Mouse (Mus musculus) kidney, embryonic 16.5 days (tissue): ENCODE data around the gene Hbs1l. TPM values are rescaled to one million over a fixed set of nuclear protein-coding genes. Genes with fewer than 3 reads are reported as not detected.

ENCODE experiments used
- ATAC-seq: fragments of 200-750 bp; cut with Nextera tagmentation; 2 replicates; pipeline ENCODE4 v1.8.0; 2017; ENCODE audit warnings: moderate TSS enrichment; ENCODE audit not compliant: low FRiP score, low TSS enrichment
- H3K27ac ChIP-seq: fragments of 300-500 bp; sonication (generic); 2 replicates; pipeline ENCODE4 v1.5.1; 2014; ENCODE audit warnings: low read length
- H3K27me3 ChIP-seq: fragments of 300-500 bp; sonication (generic); 2 replicates; pipeline ENCODE4 v1.6.1; 2014; ENCODE audit warnings: low read length, control low read depth, mixed read lengths; ENCODE audit not compliant: insufficient read depth
- H3K36me3 ChIP-seq: fragments of 300-500 bp; sonication (generic); 2 replicates; pipeline ENCODE4 v1.6.1; 2014; ENCODE audit warnings: low read length, control low read depth, mixed read lengths; ENCODE audit not compliant: insufficient read depth
- H3K4me1 ChIP-seq: fragments of 300-500 bp; sonication (generic); 2 replicates; pipeline ENCODE4 v1.6.1; 2014; ENCODE audit warnings: low read length, control low read depth, mixed read lengths; ENCODE audit not compliant: insufficient read depth
- H3K4me2 ChIP-seq: fragments of 300-500 bp; sonication (generic); replicated peaks from 2 replicates; pipeline ENCODE4 v1.6.1; 2014; ENCODE audit warnings: low read depth, low read length
- H3K4me3 ChIP-seq: fragments of 300-500 bp; sonication (generic); 2 replicates; pipeline ENCODE4 v1.5.1; 2014; ENCODE audit warnings: mild to moderate bottlenecking, low read length
- H3K9ac ChIP-seq: fragments of 300-500 bp; sonication (generic); replicated peaks from 2 replicates; pipeline ENCODE4 v1.6.1; 2014; ENCODE audit warnings: low read length
- H3K9me3 ChIP-seq: fragments of 300-500 bp; sonication (generic); 2 replicates; pipeline ENCODE4 v1.6.1; 2016; ENCODE audit warnings: low read length, control low read depth
- WGBS: fragments of 180-500 bp; shearing (Covaris S2); extraction: QIAGEN DNeasy Blood & Tissue Kit; methylation state at CpG from one replicate; pipeline ENCODE4 v1.1.7; 2014; 5-methylcytosine and 5-hydroxymethylcytosine counted together
- polyA plus RNA-seq: library from polyadenylated mRNA; unstranded; fragments of >200 nt; fragmentation: Nextera tagmentation; extraction: Ambion mirVana; gene quantifications from 2 replicates; pipeline ENCODE4 v1.2.1, GENCODE M21; 2015

Hbs1l gene
- polyA plus RNA-seq, 1 experiment from 2014 or later, result 99.9 TPM

- Histone ChIP-seq H3K27me3 (no peaks in the 10 kb centered on the region), H3K27ac (no peak overlapping the region), H3K4me1 (no peaks in the 10 kb centered on the region), H3K4me2 (no peak overlapping the region), H3K4me3 (no peak overlapping the region), H3K9ac (no peak overlapping the region), H3K9me3 (peaks cover 5% of the 10 kb centered on the region; the same call in 1 of the 2 replicates), H3K36me3 (peaks cover 27% of the 10 kb centered on the region)
- 73% methylated on average over 7 of the region's 7 CpGs for WGBS
- peak; percentile 57; the same call in 1 of the 2 replicates for ATAC-seq
These were observed 38.7 kb downstream of the Hbs1l start for GRCm38 (mm10) chr10:21334349-21335105.

DNA sequence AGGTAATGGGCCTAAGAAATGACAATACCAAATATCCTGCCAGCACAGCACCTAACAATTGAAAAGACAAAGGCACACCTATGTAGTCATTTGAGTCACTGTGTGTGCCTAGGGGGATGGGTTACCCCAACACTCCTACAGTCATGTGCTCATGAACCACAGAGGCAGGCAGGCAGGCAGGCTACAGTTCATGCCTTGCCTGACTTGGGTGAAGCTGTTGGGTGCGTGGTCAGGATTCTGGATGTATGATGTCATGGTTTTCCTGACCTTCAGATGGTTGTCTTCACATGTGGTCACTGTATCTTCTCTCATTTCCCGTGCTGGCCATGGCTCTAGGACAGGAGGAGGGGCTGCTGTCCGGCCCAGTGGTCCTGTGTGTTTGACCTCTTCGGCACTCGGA, 39.8 kb downstream of the Hbs1l start:
- H3K27me3 ChIP-seq, result no peaks in the 10 kb centered on the region
- no peak for ATAC-seq

GRCm38 (mm10) chr10:21337191-21337590, 41.4 kb downstream of the Hbs1l start:
- Histone ChIP-seq H3K4me2 (no peak overlapping the region), H3K4me3 (no peak overlapping the region), H3K27me3 (no peaks in the 10 kb centered on the region), H3K27ac (no peak overlapping the region), H3K9ac (no peak overlapping the region), H3K36me3 (peaks cover 25% of the 10 kb centered on the region), H3K4me1 (no peaks in the 10 kb centered on the region), H3K9me3 (peaks cover 5% of the 10 kb centered on the region; the same call in 1 of the 2 replicates)
- 70% methylated on average over 2 of the region's 2 CpGs for WGBS
- no peak for ATAC-seq

More for the DNA sequence above, 39.8 kb downstream of the Hbs1l start:
- H3K27ac ChIP-seq, result no peak overlapping the region
- H3K4me2 ChIP-seq, result no peak overlapping the region
- 94% methylated on average over 5 of the region's 5 CpGs for WGBS
- H3K4me3 ChIP-seq, result no peak overlapping the region
- peaks cover 5% of the 10 kb centered on the region; the same call in 1 of the 2 replicates for H3K9me3 ChIP-seq
- H3K4me1 ChIP-seq, result no peaks in the 10 kb centered on the region
- peaks cover 27% of the 10 kb centered on the region for H3K36me3 ChIP-seq
- no peak overlapping the region for H3K9ac ChIP-seq

GRCm38 (mm10) chr10:21341706-21342105, 45.9 kb downstream of the Hbs1l start:
- H3K4me3 ChIP-seq, result no peak overlapping the region
- 91% methylated on average over 14 of the region's 14 CpGs for WGBS
- no peak overlapping the region for H3K27ac ChIP-seq
- H3K4me1 ChIP-seq, result no peaks in the 10 kb centered on the region
- ATAC-seq, result no peak
- H3K27me3 ChIP-seq, result no peaks in the 10 kb centered on the region
- no peak overlapping the region for H3K4me2 ChIP-seq
- peaks cover 5% of the 10 kb centered on the region; the same call in 1 of the 2 replicates for H3K9me3 ChIP-seq
- no peak overlapping the region for H3K9ac ChIP-seq
- peaks cover 38% of the 10 kb centered on the region for H3K36me3 ChIP-seq

- H3K4me3 ChIP-seq, result no peak overlapping the region
- no peak for ATAC-seq
- H3K9ac ChIP-seq, result no peak overlapping the region
- H3K9me3 ChIP-seq, result no peaks in the 10 kb centered on the region
- H3K36me3 ChIP-seq, result peaks cover 39% of the 10 kb centered on the region
- H3K27me3 ChIP-seq, result no peaks in the 10 kb centered on the region
- no peak overlapping the region for H3K4me2 ChIP-seq
- H3K4me1 ChIP-seq, result no peaks in the 10 kb centered on the region
- 89% methylated on average over 11 of the region's 11 CpGs for WGBS
- H3K27ac ChIP-seq, result no peak overlapping the region
These were observed 46.7 kb downstream of the Hbs1l start for GRCm38 (mm10) chr10:21342331-21343005.

DNA sequence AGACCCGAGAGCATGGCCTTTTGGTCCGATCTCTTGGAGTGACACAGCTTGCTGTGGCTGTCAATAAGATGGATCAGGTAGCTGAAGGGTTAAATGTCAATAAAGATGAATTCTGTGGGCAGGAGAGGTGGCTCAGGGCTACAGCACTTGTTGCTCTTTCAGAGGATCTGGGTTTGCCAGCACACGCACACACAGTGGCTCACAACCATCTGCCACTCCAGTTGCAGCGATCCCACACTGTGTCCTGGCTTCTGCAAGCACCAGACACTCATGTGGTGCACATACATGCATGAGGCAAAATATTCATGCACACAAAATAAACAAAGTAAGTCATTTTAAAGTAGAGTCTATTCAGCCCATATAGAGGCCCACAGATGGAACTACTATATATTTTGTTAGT, 51.6 kb downstream of the Hbs1l start:
- Histone ChIP-seq H3K4me2 (no peak overlapping the region), H3K27ac (no peak overlapping the region), H3K4me1 (no peaks in the 10 kb centered on the region), H3K4me3 (no peak overlapping the region), H3K9ac (no peak overlapping the region), H3K36me3 (peaks cover 42% of the 10 kb centered on the region), H3K27me3 (no peaks in the 10 kb centered on the region), H3K9me3 (no peaks in the 10 kb centered on the region)
- WGBS, result 93% methylated on average over 4 of the region's 4 CpGs
- no peak for ATAC-seq

- ATAC-seq, result no peak
- no peak overlapping the region for H3K4me2 ChIP-seq
- no peaks in the 10 kb centered on the region for H3K4me1 ChIP-seq
- WGBS, result 96% methylated on average over 5 of the region's 5 CpGs
- H3K36me3 ChIP-seq, result peaks cover 46% of the 10 kb centered on the region
- H3K27ac ChIP-seq, result no peak overlapping the region
- no peaks in the 10 kb centered on the region for H3K27me3 ChIP-seq
- no peak overlapping the region for H3K4me3 ChIP-seq
- H3K9me3 ChIP-seq, result no peaks in the 10 kb centered on the region
- no peak overlapping the region for H3K9ac ChIP-seq
These were observed 53.7 kb downstream of the Hbs1l start for GRCm38 (mm10) chr10:21349449-21349848.

GRCm38 (mm10) chr10:21349946-21350345, 54.2 kb downstream of the Hbs1l start:
- Histone ChIP-seq H3K4me2 (no peak overlapping the region), H3K9me3 (no peaks in the 10 kb centered on the region), H3K36me3 (peaks cover 46% of the 10 kb centered on the region), H3K9ac (no peak overlapping the region), H3K27ac (no peak overlapping the region), H3K4me1 (no peaks in the 10 kb centered on the region), H3K27me3 (no peaks in the 10 kb centered on the region), H3K4me3 (no peak overlapping the region)
- ATAC-seq, result no peak
- WGBS, result 89% methylated on average over 2 of the region's 2 CpGs

- no peak overlapping the region for H3K4me3 ChIP-seq
- ATAC-seq, result no peak
- H3K4me2 ChIP-seq, result no peak overlapping the region
- no peak overlapping the region for H3K27ac ChIP-seq
- no peaks in the 10 kb centered on the region for H3K9me3 ChIP-seq
- H3K4me1 ChIP-seq, result no peaks in the 10 kb centered on the region
- no peaks in the 10 kb centered on the region for H3K27me3 ChIP-seq
- H3K9ac ChIP-seq, result no peak overlapping the region
- H3K36me3 ChIP-seq, result peaks cover 39% of the 10 kb centered on the region
- WGBS, result 92% methylated on average over 11 of the region's 11 CpGs
These were observed 55.0 kb downstream of the Hbs1l start for GRCm38 (mm10) chr10:21350531-21351515.
